Mouse (Mus musculus) MEL (cell line): ENCODE measurements around the gene Thsd4.

Experiments
- CTCF ChIP-seq, 3 experiments: IDR thresholded peaks in 2 of 3; conservative IDR thresholded peaks in 1 of 3; 2 replicates each; pipeline ENCODE4 v1.5.1; 2011 to 2012; ENCODE audit warnings: low read length in 3 of 3, low read depth in 2 of 3, mild to moderate bottlenecking in 2 of 3, improper control_type of control experiment in 1 of 3, inconsistent platforms in 1 of 3, mixed read lengths in 1 of 3, moderate library complexity in 1 of 3; ENCODE audit not compliant: control insufficient read depth in 1 of 3, insufficient read depth in 1 of 3, poor library complexity in 1 of 3, severe bottlenecking in 1 of 3
- HCFC1 ChIP-seq: IDR thresholded peaks from 2 replicates; pipeline ENCODE4 v1.6.1; 2012; ENCODE audit warnings: low read depth, mild to moderate bottlenecking, inconsistent platforms, low read length, improper control_type of control experiment, moderate library complexity
- MAFK ChIP-seq: IDR thresholded peaks from 2 replicates; pipeline ENCODE4 v1.6.1; 2011; ENCODE audit warnings: low read depth, mild to moderate bottlenecking, low read length, improper control_type of control experiment, borderline replicate concordance
- POLR2A ChIP-seq, 2 experiments: IDR thresholded peaks; 2 replicates each; pipeline ENCODE4 v1.6.1; 2011 to 2012; ENCODE audit warnings: low read length in 2 of 2, mild to moderate bottlenecking in 2 of 2, control low read depth in 1 of 2, improper control_type of control experiment in 1 of 2, low read depth in 1 of 2, moderate library complexity in 1 of 2; ENCODE audit not compliant: control insufficient read depth in 1 of 2, insufficient read depth in 1 of 2, poor library complexity in 1 of 2
- POLR2AphosphoS2 ChIP-seq: IDR thresholded peaks from 2 replicates; pipeline ENCODE4 v1.6.1; 2011; ENCODE audit warnings: low read length, improper control_type of control experiment
- USF1 ChIP-seq: IDR thresholded peaks from 2 replicates; pipeline ENCODE4 v1.6.1; 2014; ENCODE audit warnings: low read depth, mild to moderate bottlenecking, inconsistent platforms, low read length, improper control_type of control experiment, moderate library complexity
- ZNF384 ChIP-seq: IDR thresholded peaks from 2 replicates; pipeline ENCODE4 v1.6.1; 2012; ENCODE audit warnings: low read depth, mild to moderate bottlenecking, inconsistent platforms, low read length, improper control_type of control experiment

DNA sequence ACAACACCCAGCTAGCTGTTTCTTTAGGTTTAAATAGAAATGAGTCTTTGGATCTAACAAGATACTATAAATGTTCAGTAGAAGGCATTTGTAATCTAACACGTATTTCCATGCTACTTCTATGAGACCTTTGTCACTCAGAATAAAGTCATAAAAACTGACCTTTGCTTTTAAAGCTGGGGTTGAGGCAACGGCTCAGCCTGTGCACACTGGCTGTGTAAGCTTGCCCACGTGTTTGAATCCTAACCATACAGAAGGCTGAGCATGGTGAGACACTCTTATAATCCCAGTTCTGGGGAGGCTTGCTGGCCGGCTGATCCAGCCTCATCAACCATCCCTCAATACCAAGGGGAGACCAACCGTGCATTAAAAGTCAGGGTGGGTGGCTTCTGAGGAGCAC lies 214.4 kb downstream of the Thsd4 start:
- no peak for TF ChIP-seq MAFK
- TF ChIP-seq ZNF384, result no peak
- TF ChIP-seq USF1, result no peak
- TF ChIP-seq POLR2AphosphoS2, result no peak
- no peak for TF ChIP-seq POLR2A (IDR thresholded peaks at IDR 0.05; ENCODE audit: control insufficient read depth in 1 of 2, insufficient read depth in 1 of 2, low read depth in 1 of 2, low read length in 2 of 2, poor library complexity in 1 of 2)
- TF ChIP-seq HCFC1, result no peak
- TF ChIP-seq CTCF (IDR thresholded peaks at IDR 0.05 in 2 of 3, conservative IDR thresholded peaks at IDR 0.05 in 1 of 3; ENCODE audit: control insufficient read depth in 1 of 3, insufficient read depth in 1 of 3, low read depth in 2 of 3, low read length in 3 of 3, poor library complexity in 1 of 3, severe bottlenecking in 1 of 3), result no peak
